Mouse (Mus musculus) hindbrain, embryonic 13.5 days (tissue): ENCODE data around the gene Fgfbp3. TPM values are rescaled to one million over a fixed set of nuclear protein-coding genes. Genes with fewer than 3 reads are reported as not detected.
"Not testable (repeated sequence)": the region's sequence is repeated elsewhere in the genome, so short reads cannot be mapped to it uniquely, and the experiment has no call there.

Experiments
- ATAC-seq: fragments of 200-750 bp; cut with Nextera tagmentation; 2 replicates; pipeline ENCODE4 v1.8.0; 2017; ENCODE audit warnings: moderate TSS enrichment; ENCODE audit not compliant: low FRiP score
- H3K27ac ChIP-seq: fragments of 300-500 bp; sonication (generic); 2 replicates; pipeline ENCODE4 v1.5.1; 2015; ENCODE audit warnings: inconsistent platforms, mild to moderate bottlenecking, moderate library complexity
- H3K27me3 ChIP-seq: fragments of 300-500 bp; sonication (generic); 2 replicates; pipeline ENCODE4 v1.6.1; 2015; ENCODE audit warnings: mild to moderate bottlenecking, inconsistent platforms
- H3K36me3 ChIP-seq: fragments of 300-500 bp; sonication (generic); 2 replicates; pipeline ENCODE4 v1.6.1; 2015; ENCODE audit warnings: mild to moderate bottlenecking, inconsistent platforms
- H3K4me1 ChIP-seq: fragments of 300-500 bp; sonication (generic); replicated peaks from 2 replicates; pipeline ENCODE4 v1.6.1; 2015; ENCODE audit warnings: inconsistent platforms
- H3K4me2 ChIP-seq: fragments of 300-500 bp; sonication (generic); 2 replicates; pipeline ENCODE4 v1.6.1; 2015; ENCODE audit warnings: inconsistent platforms, mild to moderate bottlenecking, moderate library complexity
- H3K4me3 ChIP-seq: fragments of 300-500 bp; sonication (generic); 2 replicates; pipeline ENCODE4 v1.5.1; 2015; ENCODE audit warnings: mild to moderate bottlenecking, inconsistent platforms
- H3K9ac ChIP-seq: fragments of 300-500 bp; sonication (generic); 2 replicates; pipeline ENCODE4 v1.6.1; 2015; ENCODE audit warnings: mild to moderate bottlenecking, inconsistent platforms
- H3K9me3 ChIP-seq: fragments of 300-500 bp; sonication (generic); 2 replicates; pipeline ENCODE4 v1.6.1; 2016; ENCODE audit warnings: inconsistent platforms
- WGBS: fragments of 180-500 bp; shearing (Covaris S2); methylation state at CpG from one replicate; pipeline ENCODE4 v1.1.7; 2015; 5-methylcytosine and 5-hydroxymethylcytosine counted together
- polyA plus RNA-seq: library from polyadenylated mRNA; unstranded; fragments of >200 nt; fragmentation: Nextera tagmentation; extraction: Ambion mirVana; gene quantifications from 2 replicates; pipeline ENCODE4 v1.2.1, GENCODE M21; 2015

Gene Fgfbp3
- 56.2 and 64.3 TPM in 2 replicates for polyA plus RNA-seq

- 3% methylated on average over 12 of the region's 12 CpGs for WGBS
Measured at GRCm38 (mm10) chr19:36919466-36919865, at the start of gene Fgfbp3. Gene Fgfbp3 (minus strand): TSS chr19:36919615.

GRCm38 (mm10) chr19:36962544-36963260, 43.3 kb upstream of the Fgfbp3 start:
- H3K4me3 ChIP-seq, H3K4me1 ChIP-seq, H3K27me3 ChIP-seq, H3K27ac ChIP-seq, H3K9ac ChIP-seq, ATAC-seq, H3K4me2 ChIP-seq, H3K9me3 ChIP-seq: not testable (repeated sequence)
- WGBS, result 90% methylated on average over 6 of the region's 6 CpGs
- H3K36me3 ChIP-seq, result peaks cover 55% of the 10 kb centered on the region

More at GRCm38 (mm10) chr19:36919466-36919865, at the start of gene Fgfbp3:
- Histone ChIP-seq H3K9me3 (no peaks in the 10 kb centered on the region), H3K27me3 (peaks cover 4% of the 10 kb centered on the region; the same call in 1 of the 2 replicates), H3K4me3 (peak within 1 kb of the TSS; percentile 92), H3K36me3 (no peaks in the 10 kb centered on the region), H3K4me1 (peaks cover 18% of the 10 kb centered on the region), H3K27ac (peak within 1 kb of the TSS; percentile 95), H3K9ac (peak within 1 kb of the TSS; percentile 90), H3K4me2 (peak within 1 kb of the TSS; percentile 74)
- ATAC-seq, result peak; percentile 26

DNA sequence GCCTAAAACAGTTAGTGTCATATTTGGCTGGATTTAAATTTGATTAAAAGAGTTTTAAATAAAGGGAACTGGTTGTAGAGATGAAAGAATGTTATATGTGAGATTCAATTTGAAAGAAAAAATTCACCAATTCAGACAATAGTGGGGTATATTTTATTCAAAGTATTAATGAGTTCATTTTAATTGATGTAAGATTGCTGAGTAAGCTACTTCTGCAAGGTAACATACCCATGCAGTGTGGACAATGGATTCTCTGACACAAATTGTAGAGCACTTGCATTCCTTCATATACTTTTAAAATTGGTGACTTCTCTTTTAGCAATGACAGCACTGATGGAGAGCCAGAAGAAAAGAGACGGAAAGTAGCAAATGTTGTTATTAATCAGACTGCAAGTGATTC, 41.9 kb upstream of the Fgfbp3 start:
- WGBS, result 96% methylated on average over 1 of the region's 1 CpGs
- Histone ChIP-seq H3K27ac (no peak overlapping the region), H3K4me3 (no peak overlapping the region), H3K9me3 (no peaks in the 10 kb centered on the region), H3K27me3 (no peaks in the 10 kb centered on the region), H3K4me1 (no peaks in the 10 kb centered on the region), H3K9ac (no peak overlapping the region), H3K36me3 (peaks cover 51% of the 10 kb centered on the region), H3K4me2 (no peak overlapping the region)
- no peak for ATAC-seq

GRCm38 (mm10) chr19:36958331-36958730, 38.9 kb upstream of the Fgfbp3 start:
- no peak for ATAC-seq
- Histone ChIP-seq H3K9me3 (no peaks in the 10 kb centered on the region), H3K4me3 (no peak overlapping the region), H3K27me3 (no peaks in the 10 kb centered on the region), H3K27ac (no peak overlapping the region), H3K4me2 (no peak overlapping the region), H3K9ac (no peak overlapping the region), H3K4me1 (no peaks in the 10 kb centered on the region), H3K36me3 (peaks cover 34% of the 10 kb centered on the region)
- WGBS, result 77% methylated on average over 4 of the region's 4 CpGs

GRCm38 (mm10) chr19:36953637-36954206, 34.3 kb upstream of the Fgfbp3 start:
- Histone ChIP-seq H3K27ac (0 out of 2 replicates have a peak overlapping the region, but pooled peaks have one; percentile 8), H3K9me3 (no peaks in the 10 kb centered on the region), H3K4me2 (no peak overlapping the region), H3K9ac (no peak overlapping the region), H3K4me3 (no peak overlapping the region), H3K4me1 (no peaks in the 10 kb centered on the region), H3K36me3 (peaks cover 11% of the 10 kb centered on the region), H3K27me3 (no peaks in the 10 kb centered on the region)
- no peak for ATAC-seq
- 80% methylated on average over 4 of the region's 4 CpGs for WGBS

DNA sequence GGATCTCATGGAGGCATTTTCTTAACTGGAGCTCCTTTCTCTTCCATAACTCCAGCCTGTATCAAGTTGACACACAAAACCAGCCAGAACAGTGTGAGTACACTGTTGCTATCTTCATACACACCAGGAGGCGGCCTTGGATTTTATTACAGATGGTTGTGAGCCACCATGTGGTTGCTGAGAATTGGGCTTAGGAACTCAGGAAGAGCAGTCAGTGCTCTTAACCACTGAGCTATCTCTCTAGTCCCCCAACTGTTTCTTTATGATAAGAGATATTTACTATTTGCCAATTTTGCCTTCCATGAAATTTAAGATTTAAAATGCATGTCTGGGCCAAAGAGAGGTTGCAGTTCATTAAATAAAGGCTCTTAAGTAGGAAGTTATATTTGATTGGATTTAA, 20.6 kb upstream of the Fgfbp3 start:
- no peak overlapping the region for H3K4me3 ChIP-seq
- 97% methylated on average over 1 of the region's 1 CpGs for WGBS
- H3K36me3 ChIP-seq, result no peaks in the 10 kb centered on the region
- H3K4me1 ChIP-seq, result no peaks in the 10 kb centered on the region
- no peak overlapping the region for H3K27ac ChIP-seq
- no peaks in the 10 kb centered on the region for H3K27me3 ChIP-seq
- ATAC-seq, result no peak
- H3K9ac ChIP-seq, result no peak overlapping the region
- no peaks in the 10 kb centered on the region for H3K9me3 ChIP-seq
- no peak overlapping the region for H3K4me2 ChIP-seq

DNA sequence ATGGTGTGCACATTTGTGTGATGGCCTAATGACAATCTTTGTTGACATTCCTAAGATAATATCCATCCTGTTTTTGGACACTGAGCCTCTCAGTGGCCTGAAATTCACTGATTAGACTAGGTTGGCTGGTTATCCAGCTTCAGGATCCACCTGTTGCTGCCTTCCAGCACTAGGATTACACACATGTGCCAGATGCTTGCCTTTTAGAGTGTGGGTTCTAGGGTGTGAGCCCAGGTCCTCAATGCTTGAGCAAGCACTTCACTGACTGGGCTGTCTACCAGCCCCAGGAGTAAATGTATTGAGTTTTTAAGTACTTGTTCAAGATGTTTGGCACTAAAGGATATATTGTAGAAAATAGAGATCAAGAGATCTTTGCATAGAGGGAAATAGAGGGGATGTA, 18.6 kb upstream of the Fgfbp3 start:
- H3K4me2 ChIP-seq, result no peak overlapping the region
- H3K27me3 ChIP-seq, result no peaks in the 10 kb centered on the region
- no peak overlapping the region for H3K4me3 ChIP-seq
- no peak for ATAC-seq
- H3K9me3 ChIP-seq, result no peaks in the 10 kb centered on the region
- H3K9ac ChIP-seq, result no peak overlapping the region
- H3K36me3 ChIP-seq, result no peaks in the 10 kb centered on the region
- H3K27ac ChIP-seq, result no peak overlapping the region
- no peaks in the 10 kb centered on the region for H3K4me1 ChIP-seq

GRCm38 (mm10) chr19:36936285-36936684, 16.9 kb upstream of the Fgfbp3 start:
- H3K4me3 ChIP-seq, result no peak overlapping the region
- no peak overlapping the region for H3K9ac ChIP-seq
- WGBS, result 93% methylated on average over 4 of the region's 4 CpGs
- H3K27ac ChIP-seq, result no peak overlapping the region
- no peak for ATAC-seq
- no peaks in the 10 kb centered on the region for H3K4me1 ChIP-seq
- no peaks in the 10 kb centered on the region for H3K36me3 ChIP-seq
- no peak overlapping the region for H3K4me2 ChIP-seq
- no peaks in the 10 kb centered on the region for H3K9me3 ChIP-seq
- no peaks in the 10 kb centered on the region for H3K27me3 ChIP-seq

DNA sequence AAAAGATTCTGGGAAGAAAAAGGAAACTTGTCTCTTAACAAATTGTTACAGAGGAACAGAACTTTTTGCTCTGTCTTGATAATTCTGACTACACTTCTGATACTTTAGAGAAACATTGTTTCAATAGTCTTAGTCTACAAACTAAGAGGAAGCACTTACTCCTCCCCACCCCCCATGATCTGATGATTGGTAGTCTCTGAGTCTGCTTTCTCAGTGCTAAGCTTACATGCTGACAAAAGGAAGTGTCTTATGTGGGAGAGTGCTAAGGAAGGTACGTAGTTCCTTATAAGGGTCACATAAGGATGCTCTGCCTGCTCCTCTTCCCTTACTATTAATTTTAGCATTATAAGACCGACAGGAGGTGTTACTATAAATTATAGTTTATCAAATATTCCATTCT, 13.2 kb upstream of the Fgfbp3 start:
- H3K36me3 ChIP-seq, result no peaks in the 10 kb centered on the region
- no peak overlapping the region for H3K4me3 ChIP-seq
- no peaks in the 10 kb centered on the region for H3K27me3 ChIP-seq
- no peaks in the 10 kb centered on the region for H3K9me3 ChIP-seq
- H3K4me1 ChIP-seq, result peaks cover 6% of the 10 kb centered on the region
- H3K4me2 ChIP-seq, result no peak overlapping the region
- 96% methylated on average over 2 of the region's 2 CpGs for WGBS
- ATAC-seq, result no peak
- H3K27ac ChIP-seq, result no peak overlapping the region
- H3K9ac ChIP-seq, result no peak overlapping the region

DNA sequence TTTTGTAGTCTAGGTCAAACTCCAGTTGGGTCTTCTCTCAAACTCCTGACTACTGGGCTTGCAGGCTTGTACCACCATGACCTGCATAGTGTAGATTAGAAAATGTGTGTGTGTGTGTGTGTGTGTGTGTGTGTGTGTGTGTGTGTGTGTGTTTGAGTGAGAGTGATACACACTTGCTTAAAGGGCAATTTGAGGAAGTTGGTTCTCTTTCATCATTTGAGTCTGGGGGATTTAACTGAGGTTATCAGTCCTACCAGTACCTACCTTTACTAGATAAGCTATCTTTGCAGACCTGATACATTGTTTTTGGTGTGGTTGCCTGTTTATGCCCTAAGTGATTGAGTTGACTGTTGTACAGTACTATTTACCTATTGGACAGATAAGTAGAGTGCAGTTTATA, 12.7 kb upstream of the Fgfbp3 start:
- Histone ChIP-seq H3K4me3 (no peak overlapping the region), H3K4me2 (no peak overlapping the region), H3K27me3 (no peaks in the 10 kb centered on the region), H3K36me3 (no peaks in the 10 kb centered on the region), H3K9me3 (no peaks in the 10 kb centered on the region), H3K27ac (no peak overlapping the region), H3K4me1 (peaks cover 11% of the 10 kb centered on the region), H3K9ac (no peak overlapping the region)
- no peak for ATAC-seq

GRCm38 (mm10) chr19:36929816-36930215, 10.4 kb upstream of the Fgfbp3 start:
- Histone ChIP-seq H3K36me3 (no peaks in the 10 kb centered on the region), H3K9me3 (no peaks in the 10 kb centered on the region), H3K27ac (no peak overlapping the region), H3K4me1 (peaks cover 23% of the 10 kb centered on the region), H3K4me2 (no peak overlapping the region), H3K4me3 (no peak overlapping the region), H3K27me3 (no peaks in the 10 kb centered on the region), H3K9ac (no peak overlapping the region)
- ATAC-seq, result no peak

- no peaks in the 10 kb centered on the region for H3K27me3 ChIP-seq
- no peak overlapping the region for H3K27ac ChIP-seq
- no peak overlapping the region for H3K4me3 ChIP-seq
- WGBS, result 88% methylated on average over 6 of the region's 6 CpGs
- no peaks in the 10 kb centered on the region for H3K9me3 ChIP-seq
- H3K4me2 ChIP-seq, result peak overlapping the region; percentile 79; the same call in 1 of the 2 replicates
- no peaks in the 10 kb centered on the region for H3K36me3 ChIP-seq
- peak overlapping the region; percentile 46; the same call in 1 of the 2 replicates for H3K9ac ChIP-seq
- ATAC-seq, result no peak
- H3K4me1 ChIP-seq, result peaks cover 24% of the 10 kb centered on the region
Measured at GRCm38 (mm10) chr19:36927800-36928361, 8.5 kb upstream of the Fgfbp3 start.
